Mouse (Mus musculus): ENCODE results near the gene Spink4.

DNA sequence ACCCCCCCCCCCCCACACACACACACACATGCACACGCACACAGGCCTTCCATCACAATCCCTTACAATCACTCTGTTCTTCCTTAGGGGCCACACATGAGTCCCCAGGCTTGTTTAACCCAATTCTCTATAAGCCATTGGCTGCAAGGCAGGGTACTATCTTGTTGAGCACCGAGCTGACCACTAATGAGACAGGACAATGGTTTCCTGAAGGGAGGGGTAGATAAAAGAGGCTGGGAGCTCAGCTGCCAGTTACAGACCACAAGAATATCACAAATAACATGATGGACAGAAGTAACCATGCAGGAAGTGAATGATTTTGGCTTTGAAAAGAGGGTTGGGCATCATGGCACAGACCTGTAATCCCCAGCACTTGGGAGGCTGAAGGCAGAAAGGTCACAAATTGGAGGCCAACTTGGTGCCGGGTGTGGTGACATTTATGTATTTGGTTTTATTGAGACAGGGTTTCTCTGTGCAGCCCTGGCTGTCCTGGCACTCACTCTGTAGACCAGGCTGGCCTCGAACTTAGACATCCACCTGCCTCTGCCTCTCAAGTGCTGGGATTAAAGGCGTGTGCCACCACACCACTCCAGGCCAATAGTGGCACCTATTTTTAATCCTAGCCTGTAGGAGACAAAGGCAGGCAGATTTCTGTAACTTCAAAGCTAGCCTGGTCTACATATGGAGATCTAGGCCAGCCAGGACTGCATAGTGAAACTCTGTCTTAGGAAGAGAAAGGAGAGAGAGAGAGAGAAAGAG, 44.9 kb upstream of the Spink4 start:
- TF ChIP-seq EP300 (IDR thresholded peaks at IDR 0.05; ENCODE audit: low read depth) (no peak), CTCF (IDR thresholded peaks at IDR 0.05; ENCODE audit: low read depth) (no peak)
